Mouse (Mus musculus) left cerebral cortex, adult 11 months (tissue): ENCODE data around the gene Tnfsf13.

Experiments used
- DNase-seq: peaks from one replicate; pipeline ENCODE4 v3.0.0; 2022; ENCODE audit warnings: low spot score

Tnfsf13 gene

GRCm38 (mm10) chr11:69680136-69680855, 5.3 kb downstream of the Tnfsf13 start:
- DNase-seq, result no peak

- DNase-seq, result no peak
These were observed 6.4 kb downstream of the Tnfsf13 start for GRCm38 (mm10) chr11:69679144-69679543.

DNA sequence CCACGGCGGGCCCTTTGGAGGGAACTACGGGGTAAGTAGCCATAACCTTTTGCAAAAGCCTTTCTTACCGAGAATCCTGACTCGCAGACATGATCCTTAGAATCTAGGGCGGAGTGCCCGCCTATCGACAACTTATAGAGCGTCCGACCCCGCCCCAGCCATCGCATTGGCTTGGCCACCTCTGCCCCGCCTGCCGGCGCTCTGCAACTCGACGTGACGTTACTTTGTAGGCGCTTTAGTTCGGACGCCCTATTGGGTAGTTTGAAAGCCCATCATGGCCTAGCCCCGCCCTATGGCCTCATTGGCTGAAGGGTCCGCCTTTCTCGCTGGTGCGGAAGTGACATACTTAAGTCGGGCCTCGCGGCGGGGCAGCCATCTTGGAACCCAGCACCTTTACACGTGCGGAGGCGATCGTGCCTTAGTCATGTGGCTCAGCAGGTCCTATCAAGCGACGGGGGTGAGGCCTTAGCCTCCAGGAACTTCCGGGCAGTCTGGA, 13.3 kb downstream of the Tnfsf13 start, which contains the start of gene Eif4a1:
Gene Eif4a1 (minus strand): TSS at position 213 of the 496 bp plus-strand sequence.
- DNase-seq, result peak; percentile 100

DNA sequence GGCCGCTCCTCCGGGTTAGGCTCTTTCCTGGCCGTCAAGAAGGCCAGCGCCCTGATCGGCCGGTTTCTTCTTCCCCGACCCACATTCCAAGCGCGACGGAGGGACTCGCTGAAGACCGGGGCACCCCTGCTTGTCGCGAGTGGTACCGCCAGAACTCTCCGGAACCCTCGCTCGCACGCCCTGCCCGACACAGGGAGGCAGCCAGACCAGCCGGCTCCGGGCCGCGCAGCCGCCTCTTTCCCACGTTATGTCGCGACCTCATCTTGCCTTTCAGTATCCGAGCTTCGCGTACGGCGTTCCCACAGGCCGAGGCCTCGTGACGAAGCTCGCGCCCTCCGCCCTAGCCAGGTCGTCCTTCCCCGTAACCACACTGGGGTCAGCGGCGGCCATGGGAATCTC, 13.9 kb downstream of the Tnfsf13 start:
- no peak for DNase-seq

GRCm38 (mm10) chr11:69670786-69671725, 14.5 kb downstream of the Tnfsf13 start:
- peak; percentile 91 for DNase-seq

- no peak for DNase-seq
These were observed 18.9 kb downstream of the Tnfsf13 start for GRCm38 (mm10) chr11:69666665-69667005.

DNA sequence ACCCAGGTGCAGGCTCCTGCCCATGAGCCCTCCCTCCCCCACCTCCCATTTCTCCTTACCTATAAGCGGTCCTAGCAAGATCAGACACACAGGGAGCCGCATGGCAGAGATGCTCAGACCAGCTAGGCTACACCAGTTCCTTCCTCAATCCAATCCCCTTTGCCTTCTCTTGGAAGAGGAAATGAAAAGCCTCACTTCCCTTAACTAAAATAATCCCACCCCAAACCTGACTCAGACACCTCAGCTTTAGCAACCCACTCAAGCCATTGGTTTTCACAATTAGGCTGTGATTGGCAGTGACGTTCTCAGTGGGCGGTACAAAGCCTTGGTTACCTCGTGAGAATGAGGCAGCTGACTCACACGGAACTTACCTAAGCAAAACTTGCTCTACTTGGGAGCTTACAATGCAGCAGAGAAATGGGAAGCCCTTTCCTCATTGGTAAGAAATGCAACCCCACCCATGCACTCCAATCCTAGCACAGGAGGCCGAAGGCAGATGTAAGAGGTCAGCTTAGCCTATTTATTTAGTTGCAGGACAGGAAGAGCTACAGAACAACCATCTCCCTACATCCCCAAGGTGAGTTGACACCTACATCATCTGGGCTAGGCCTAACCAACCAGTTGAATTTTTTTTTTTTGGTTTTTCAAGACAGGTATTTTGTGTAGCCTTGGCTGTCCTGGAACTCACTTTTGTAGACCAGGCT, 19.5 kb downstream of the Tnfsf13 start, which contains the start of gene Cd68:
Gene Cd68 (minus strand): TSS at position 193 of the 704 bp plus-strand sequence.
- DNase-seq, result peak; percentile 77

DNA sequence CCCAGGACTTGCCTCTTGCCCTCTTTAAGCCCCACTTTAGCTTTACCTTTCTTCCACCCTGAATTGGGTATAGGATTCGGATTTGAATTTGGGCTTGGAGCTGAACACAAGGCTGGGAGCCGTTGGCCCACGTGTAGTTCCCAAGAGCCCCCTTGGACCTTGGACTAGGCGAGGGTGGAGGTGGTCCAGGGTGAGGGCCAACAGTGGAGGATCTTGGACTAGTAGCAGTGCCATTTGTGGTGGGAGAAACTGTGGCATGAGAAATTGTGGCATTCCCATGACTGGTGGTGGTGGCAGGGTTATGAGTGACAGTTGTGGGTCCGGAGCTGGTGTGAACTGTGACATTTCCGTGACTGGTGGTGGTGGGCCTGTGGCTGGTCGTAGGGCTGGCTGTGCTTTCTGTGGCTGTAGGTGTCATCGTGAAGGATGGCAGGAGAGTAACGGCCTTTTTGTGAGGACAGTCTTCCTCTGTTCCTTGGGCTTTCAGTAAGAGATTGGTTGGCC, 20.1 kb downstream of the Tnfsf13 start:
- DNase-seq, result no peak

DNA sequence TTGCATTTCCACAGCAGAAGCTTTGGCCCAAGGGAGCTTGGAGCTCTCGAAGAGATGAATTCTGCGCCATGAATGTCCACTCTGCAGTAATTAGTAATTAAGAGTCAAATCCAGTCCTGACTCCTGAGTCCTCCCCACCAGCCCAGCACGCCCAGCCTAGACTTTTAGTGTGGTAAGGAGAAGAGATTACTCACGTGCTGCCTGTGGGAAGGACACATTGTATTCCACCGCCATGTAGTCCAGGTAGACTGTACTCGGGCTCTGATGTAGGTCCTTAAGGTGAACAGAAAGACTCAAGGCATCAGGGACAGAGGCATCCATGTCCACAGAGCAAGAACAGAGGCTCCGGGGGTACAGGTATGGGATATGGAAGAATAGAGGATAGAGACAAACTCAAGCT, 20.7 kb downstream of the Tnfsf13 start:
- no peak for DNase-seq

DNA sequence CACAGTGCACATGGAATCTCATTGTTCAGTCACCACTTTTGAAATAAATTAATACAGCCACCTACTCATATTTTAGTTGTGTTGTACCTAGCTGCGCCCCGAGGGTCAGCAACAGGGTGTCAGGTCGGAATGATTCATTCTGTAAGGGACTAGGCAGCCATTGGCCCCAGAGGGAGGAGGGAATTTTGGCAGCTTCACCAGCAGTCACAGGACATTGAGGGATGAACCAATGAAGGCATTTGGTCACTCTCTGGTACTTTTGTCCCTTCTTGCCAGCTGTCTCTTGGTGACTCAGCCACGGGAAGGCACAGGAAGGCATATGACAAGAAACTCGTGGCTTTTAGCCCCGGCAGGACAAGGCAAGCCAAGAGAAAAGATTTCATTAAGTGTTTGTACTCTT, 21.8 kb downstream of the Tnfsf13 start:
- no peak for DNase-seq

DNA sequence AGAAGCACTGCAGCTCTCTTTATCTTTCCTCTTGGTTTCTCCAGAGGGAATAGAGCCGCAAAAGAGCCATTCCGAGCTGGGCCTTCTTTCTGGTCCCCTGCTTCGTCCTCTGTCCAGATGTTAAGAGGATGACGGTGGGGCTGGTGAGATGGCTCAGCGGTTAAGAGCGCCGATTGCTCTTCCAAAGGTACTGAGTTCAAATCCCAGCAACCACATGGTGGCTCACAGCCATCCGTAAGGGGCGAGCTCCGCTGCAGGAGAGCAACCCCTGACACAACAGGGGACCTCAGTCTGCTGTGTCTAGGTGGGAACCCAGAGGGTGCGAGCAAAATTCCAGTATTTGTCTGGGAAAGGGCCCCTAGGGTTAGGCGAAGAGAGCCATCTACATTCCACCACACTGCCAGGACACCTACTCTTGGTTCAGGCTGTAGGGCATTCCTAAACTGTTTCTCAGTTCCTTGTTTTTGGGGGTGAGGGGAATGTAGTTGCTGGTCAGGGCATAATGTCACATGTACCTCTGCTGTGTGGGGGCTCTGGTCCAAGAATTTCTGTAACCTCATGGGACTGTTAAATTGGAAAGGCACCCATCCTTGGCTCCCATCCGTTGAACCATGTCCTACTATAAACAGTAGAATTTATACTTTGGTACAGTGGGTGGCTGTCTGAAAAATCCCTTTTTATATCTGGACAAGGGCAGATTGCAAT, 22.5 kb downstream of the Tnfsf13 start:
- DNase-seq, result no peak

GRCm38 (mm10) chr11:69662213-69662966, 23.2 kb downstream of the Tnfsf13 start, which contains the start of gene Mpdu1:
Gene Mpdu1, minus strand, starts transcription at chr11:69662642.
- peak; percentile 91 for DNase-seq

GRCm38 (mm10) chr11:69661221-69661881, 24.2 kb downstream of the Tnfsf13 start:
- no peak for DNase-seq

DNA sequence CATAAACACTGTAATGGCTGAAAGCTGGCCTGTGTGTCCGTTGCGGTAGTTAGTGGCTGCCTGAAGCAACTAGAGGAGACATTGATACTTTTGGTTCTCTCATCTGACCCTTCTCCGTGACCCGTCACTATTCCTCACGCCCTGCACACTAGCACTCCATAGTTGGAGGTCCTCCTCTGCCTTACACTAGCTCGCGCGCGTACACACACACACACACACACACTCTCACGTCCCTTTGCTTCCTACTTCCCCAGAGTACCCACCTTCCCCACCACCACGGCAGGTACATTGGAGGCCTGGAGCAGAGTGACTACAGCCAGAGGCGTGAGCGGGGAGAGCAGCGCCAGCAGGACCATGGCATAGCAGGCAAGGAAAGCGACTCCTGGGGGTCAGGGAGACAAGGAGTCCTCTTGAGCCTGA, 28.1 kb downstream of the Tnfsf13 start:
- no peak for DNase-seq

- no peak for DNase-seq
These were observed 28.7 kb downstream of the Tnfsf13 start for GRCm38 (mm10) chr11:69656617-69657461.

DNA sequence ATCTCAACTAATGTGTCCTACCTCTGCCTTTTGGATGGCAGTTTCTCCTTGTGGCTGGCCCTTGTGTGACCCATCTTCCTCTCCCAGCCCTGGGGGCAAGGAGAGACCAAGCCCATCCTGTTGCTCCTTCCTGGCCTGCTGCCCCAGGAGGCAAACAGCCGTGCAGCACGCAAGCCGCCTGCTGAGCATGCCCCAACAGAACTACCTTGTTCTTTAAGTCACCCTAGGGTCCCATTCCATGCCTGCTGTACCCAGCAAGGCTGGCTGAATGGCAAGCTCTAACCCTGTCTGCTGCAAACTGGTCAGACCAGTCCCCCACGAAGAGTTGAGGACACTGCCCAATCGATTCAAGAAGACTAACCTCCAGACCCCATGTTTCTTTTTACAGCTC, 29.5 kb downstream of the Tnfsf13 start:
- DNase-seq, result no peak

- no peak for DNase-seq
These were observed 30.1 kb downstream of the Tnfsf13 start, which contains the start of gene Sox15 for GRCm38 (mm10) chr11:69655264-69656064. Gene Sox15, plus strand, starts transcription at chr11:69655314.

DNA sequence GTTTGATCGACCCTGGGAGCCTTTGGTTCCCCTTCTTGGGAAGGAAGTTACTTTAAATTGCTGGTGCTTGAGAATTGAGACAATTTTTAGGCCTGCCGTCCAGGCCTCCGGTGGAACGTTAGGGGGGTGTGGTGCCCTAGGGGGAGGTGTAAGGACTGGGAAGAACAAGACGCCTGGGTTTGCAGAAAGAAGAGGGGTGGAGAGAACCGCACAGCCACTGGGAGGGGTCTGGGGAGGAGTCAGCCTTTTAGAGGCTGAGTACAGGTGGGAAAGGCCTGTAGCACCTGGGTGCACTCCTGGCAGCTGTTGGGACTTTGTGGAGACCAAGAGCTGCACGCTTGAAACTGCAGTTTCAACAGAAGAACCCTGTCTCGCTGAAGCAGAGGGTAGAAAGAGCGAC, 30.8 kb downstream of the Tnfsf13 start:
- no peak for DNase-seq
